Comparison of ENCODE assay signal across 13 mouse cellular contexts in genomic region chr5:23413058-23413457, GRCm38 (mm10). TPM values are rescaled to one million over a fixed set of nuclear protein-coding genes. Genes with fewer than 3 reads are reported as not detected.
A peak's percentile ranks its signal among the peaks of the same experiment; 100 is the strongest.
DNase-seq lines count a peak whose midpoint lies in the region; ATAC-seq and TF ChIP-seq lines count a peak whose summit lies in the region.
"Had no signal": no experiment of that assay in that cellular context is flagged by ENCODE, and none has a peak within 500 bp of the region (broad histone marks: within the 10 kb centered on the region; RNA-seq: fewer than 3 reads in every experiment).

No protein-coding gene starts in this region.

- H3K27me3 ChIP-seq in intestine, postnatal 0 days (replicated peaks; ENCODE audit: control insufficient read depth, insufficient read depth, low read length) = no peaks in the 10 kb centered on the region
- H3K27me3 ChIP-seq in intestine, embryonic 16.5 days (replicated peaks; ENCODE audit: control insufficient read depth, insufficient read depth, low read length) = no peaks in the 10 kb centered on the region
- H3K27me3 ChIP-seq in forebrain, postnatal 0 days (ENCODE audit: insufficient read depth, low read length) = no peaks in the 10 kb centered on the region
- no peaks in the 10 kb centered on the region for H3K27me3 ChIP-seq in midbrain, embryonic 11.5 days (ENCODE audit: control insufficient read depth, insufficient read depth, low read length)
- H3K27me3 ChIP-seq: megakaryocyte, embryonic 14.5 days had no signal

- H3K36me3 ChIP-seq in intestine, postnatal 0 days (ENCODE audit: control insufficient read depth, insufficient read depth) = 0 out of 2 replicates have a peak, but pooled peaks cover 4% of the 10 kb centered on the region
- no peaks in the 10 kb centered on the region for H3K36me3 ChIP-seq in intestine, embryonic 16.5 days (ENCODE audit: control insufficient read depth, insufficient read depth, low read length)
- no peaks in the 10 kb centered on the region for H3K36me3 ChIP-seq in ES-E14 (ENCODE audit: control insufficient read depth, insufficient read depth, low read length, poor library complexity, severe bottlenecking)
- no peaks in the 10 kb centered on the region for H3K36me3 ChIP-seq in forebrain, postnatal 0 days (ENCODE audit: insufficient read depth)
- no peaks in the 10 kb centered on the region for H3K36me3 ChIP-seq in midbrain, embryonic 11.5 days (ENCODE audit: control insufficient read depth, insufficient read depth, low read length)

- peak overlapping the region; percentile 5; the same call in 1 of the 2 replicates for H3K27ac ChIP-seq in intestine, postnatal 0 days (ENCODE audit: low read depth, low read length)
- no peak overlapping the region for H3K27ac ChIP-seq in intestine, embryonic 16.5 days (ENCODE audit: low read length)
- no peak overlapping the region; the same call in 1 of the 2 replicates for H3K27ac ChIP-seq in ES-E14 (ENCODE audit: insufficient read depth, low read depth, low read length, poor library complexity, severe bottlenecking)
- H3K27ac ChIP-seq in forebrain, postnatal 0 days (ENCODE audit: low read depth, low read length) = peak overlapping the region; percentile 71
- peak overlapping the region; percentile 85 for H3K27ac ChIP-seq in midbrain, embryonic 11.5 days (ENCODE audit: low read depth, low read length)
- H3K27ac ChIP-seq: liver, embryonic 14.5 days had no signal

- DNase-seq in ES-E14 (ENCODE audit: low read depth, low spot score) = no peak
- no peak for DNase-seq in forebrain, postnatal 0 days
- DNase-seq in midbrain, embryonic 11.5 days (ENCODE audit: low spot score, missing footprints) = no peak
- DNase-seq in urinary bladder, postnatal 14 days (ENCODE audit: low spot score) = no peak
- no peak for DNase-seq in left cerebral cortex, adult 8-10 months (ENCODE audit: low spot score in 2 of 2)
- DNase-seq: adrenal gland, postnatal 25 days; cerebellum, postnatal 25 days had no signal

- TF ChIP-seq CTCF in intestine, postnatal 0 days (IDR thresholded peaks at IDR 0.05; ENCODE audit: low read depth) = no peak
- no peak for TF ChIP-seq CTCF in forebrain, postnatal 0 days (IDR thresholded peaks at IDR 0.05; ENCODE audit: low read depth)

- no peak overlapping the region for H3K4me3 ChIP-seq in intestine, postnatal 0 days (ENCODE audit: low read depth, low read length)
- H3K4me3 ChIP-seq in intestine, embryonic 16.5 days (ENCODE audit: low read length) = no peak overlapping the region
- no peak overlapping the region for H3K4me3 ChIP-seq in ES-E14 (ENCODE audit: insufficient read depth in 1 of 2, low read depth in 1 of 2, low read length in 2 of 2, poor library complexity in 1 of 2, severe bottlenecking in 1 of 2)
- H3K4me3 ChIP-seq in forebrain, postnatal 0 days (ENCODE audit: low read depth, low read length) = no peak overlapping the region
- no peak overlapping the region for H3K4me3 ChIP-seq in midbrain, embryonic 11.5 days (ENCODE audit: low read depth, low read length)
- H3K4me3 ChIP-seq: megakaryocyte, embryonic 14.5 days had no signal

- H3K4me2 ChIP-seq in intestine, postnatal 0 days (replicated peaks; ENCODE audit: low read depth) = no peak overlapping the region
- no peak overlapping the region for H3K4me2 ChIP-seq in intestine, embryonic 16.5 days (ENCODE audit: low read depth, low read length)
- no peak overlapping the region for H3K4me2 ChIP-seq in forebrain, postnatal 0 days (ENCODE audit: low read depth)
- no peak overlapping the region for H3K4me2 ChIP-seq in midbrain, embryonic 11.5 days

- no peak overlapping the region for H3K9ac ChIP-seq in intestine, postnatal 0 days (ENCODE audit: low read depth, low read length)
- H3K9ac ChIP-seq in intestine, embryonic 16.5 days (ENCODE audit: low read depth, low read length) = no peak overlapping the region
- H3K9ac ChIP-seq in ES-E14 (ENCODE audit: insufficient read depth, low read depth, low read length, poor library complexity, severe bottlenecking) = no peak overlapping the region
- no peak overlapping the region for H3K9ac ChIP-seq in forebrain, postnatal 0 days
- H3K9ac ChIP-seq in midbrain, embryonic 11.5 days (ENCODE audit: low read length) = no peak overlapping the region; the same call in 1 of the 2 replicates
- H3K9ac ChIP-seq: liver, embryonic 14.5 days had no signal

- peaks cover 26% of the 10 kb centered on the region for H3K4me1 ChIP-seq in intestine, postnatal 0 days (replicated peaks; ENCODE audit: control insufficient read depth, insufficient read depth, low read length)
- H3K4me1 ChIP-seq in intestine, embryonic 16.5 days (ENCODE audit: control insufficient read depth, insufficient read depth, low read length) = peaks cover 42% of the 10 kb centered on the region
- H3K4me1 ChIP-seq in ES-E14 (ENCODE audit: control insufficient read depth in 2 of 2, insufficient read depth in 2 of 2, low read length in 2 of 2, poor library complexity in 1 of 2) = peaks cover 13 to 22% of the 10 kb centered on the region in 2 experiments
- H3K4me1 ChIP-seq in forebrain, postnatal 0 days (ENCODE audit: insufficient read depth) = peaks cover 35% of the 10 kb centered on the region
- peaks cover 51% of the 10 kb centered on the region for H3K4me1 ChIP-seq in midbrain, embryonic 11.5 days (ENCODE audit: control insufficient read depth, insufficient read depth, low read length)

- H3K9me3 ChIP-seq in intestine, postnatal 0 days (ENCODE audit: control insufficient read depth) = no peaks in the 10 kb centered on the region
- H3K9me3 ChIP-seq in intestine, embryonic 16.5 days (ENCODE audit: control insufficient read depth, low read length) = no peaks in the 10 kb centered on the region
- H3K9me3 ChIP-seq in ES-E14 (ENCODE audit: control insufficient read depth, insufficient read depth, low read depth, low read length) = no peaks in the 10 kb centered on the region
- no peaks in the 10 kb centered on the region for H3K9me3 ChIP-seq in forebrain, postnatal 0 days (ENCODE audit: low read length)
- H3K9me3 ChIP-seq in midbrain, embryonic 11.5 days (ENCODE audit: control insufficient read depth, low read length) = no peaks in the 10 kb centered on the region
- H3K9me3 ChIP-seq: G1E; megakaryocyte, embryonic 14.5 days had no signal

- ATAC-seq in intestine, postnatal 0 days = no peak
- ATAC-seq in intestine, embryonic 16.5 days = no peak
- ATAC-seq in forebrain, postnatal 0 days = no peak
- ATAC-seq in midbrain, embryonic 11.5 days (ENCODE audit: low FRiP score) = no peak
- no peak for ATAC-seq in monocyte, adult 5-6 weeks (replicated peaks; ENCODE audit: insufficient number of reproducible peaks, low FRiP score, low TSS enrichment, poor library complexity, severe bottlenecking)

- in situ Hi-C loops in ES-E14 (cut with MboI; ENCODE audit: low sequenced_read_pairs in 2 of 2, unreplicated experiment in 2 of 2) = no loop called here

- WGBS in intestine, postnatal 0 days = 64% methylated on average over 4 of the region's 4 CpGs
- WGBS in intestine, embryonic 16.5 days = 65% methylated on average over 4 of the region's 4 CpGs
- 18% methylated on average over 4 of the region's 4 CpGs for WGBS in forebrain, postnatal 0 days
- WGBS in midbrain, embryonic 11.5 days = 57% methylated on average over 4 of the region's 4 CpGs

TF ChIP-seq in ES-E14, 5 proteins besides CTCF, POLR2A, EP300 and RAD21:
- TF ChIP-seq ZC3H11A (IDR thresholded peaks at IDR 0.05; ENCODE audit: borderline replicate concordance, low read depth, low read length) = no peak
- peak; percentile 55; the same call in 1 of the 2 replicates for TF ChIP-seq MAFK (IDR thresholded peaks at IDR 0.05; ENCODE audit: insufficient read depth, low read depth, low read length)
- TF ChIP-seq CHD2 (IDR thresholded peaks at IDR 0.05; ENCODE audit: low read depth, low read length) = 0 out of 2 replicates have a peak, but pooled peaks have one; percentile 20
- TF ChIP-seq HCFC1 (IDR thresholded peaks at IDR 0.05; ENCODE audit: borderline replicate concordance, insufficient read depth, low read length) = no peak
- no peak for TF ChIP-seq ZNF384 (IDR thresholded peaks at IDR 0.05; ENCODE audit: low read depth, low read length)
TF ChIP-seq in ES-E14: peak in this region for 2.

RNA-seq across cellular contexts. Expression of gene Kmt2e, which starts 21.2 kb away (rescaled TPM):
- 44.8 and 49.3 TPM in 2 replicates for polyA plus RNA-seq in intestine, postnatal 0 days (2015; fragmentation: Nextera tagmentation; extraction: Ambion mirVana)
- 74.6 and 83.1 TPM in 2 replicates for polyA plus RNA-seq in intestine, embryonic 16.5 days (2015; fragmentation: Nextera tagmentation; extraction: Ambion mirVana)
- 9.1 and 19.2 TPM in 2 replicates for total RNA-seq in ES-E14 (2012; rRNA removed)
- total RNA-seq in forebrain, postnatal 0 days (2014; rRNA removed) = 56.8 and 61.7 TPM in 2 replicates
- 93.7 and 149 TPM in 2 replicates for polyA plus RNA-seq in forebrain, postnatal 0 days (2015; fragmentation: Nextera tagmentation; extraction: Ambion mirVana)
- polyA plus RNA-seq in midbrain, embryonic 11.5 days (2014; fragmentation: Nextera tagmentation; extraction: Ambion mirVana) = 110 and 115 TPM in 2 replicates
- 134 to 222 TPM (median 199 TPM) in 3 replicates for total RNA-seq in monocyte, adult 5-6 weeks (2017)
- 100 to 1,000 TPM in 3 of 4 experiments, 10 to 100 TPM in 1; 95.8 to 105 (median 101) TPM for total RNA-seq in left cerebral cortex, adult 8-10 months (2022)

Comparison
In these comparisons a context has a peak if more than half of its experiments do, and no peak if none do; other contexts are left out.
1. H3K27ac ChIP-seq: peak in intestine, postnatal 0 days (single experiment), forebrain, postnatal 0 days (single experiment) and midbrain, embryonic 11.5 days (single experiment); none in intestine, embryonic 16.5 days (single experiment) and ES-E14 (single experiment).